Mouse (Mus musculus): ENCODE measurements around the gene Izumo3. TPM values are rescaled to one million over a fixed set of nuclear protein-coding genes. Genes with fewer than 3 reads are reported as not detected.

Izumo3 gene
- not detected for polyA plus RNA-seq (2014; fragmentation: Illumina TruSeq; extraction: RNeasy Lipid Tissue Mini Kit (QIAGEN cat#74804); ENCODE audit: low read depth, low replicate concordance)

DNA sequence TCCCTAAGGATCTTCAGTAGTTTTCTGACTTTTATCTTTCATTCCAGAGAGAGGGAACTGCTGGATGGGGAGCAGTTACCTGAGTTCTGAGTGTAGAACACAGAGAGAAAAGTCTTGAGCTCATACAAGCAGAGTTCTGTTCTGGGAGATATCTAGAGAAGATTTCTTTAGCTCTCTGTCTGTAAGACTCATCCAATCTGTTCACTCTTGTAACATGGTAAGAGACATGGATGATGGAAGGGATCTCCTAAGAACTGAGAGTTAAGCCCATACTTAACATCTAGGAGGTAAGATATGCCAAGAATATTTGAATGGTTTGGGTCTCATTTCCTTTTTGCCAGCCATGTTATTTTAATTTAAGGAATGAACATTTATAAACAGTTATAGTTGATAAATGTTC is at the start of gene Izumo3:
Gene Izumo3 (minus strand): TSS at position 101 of the 400 bp plus-strand sequence.

DNA sequence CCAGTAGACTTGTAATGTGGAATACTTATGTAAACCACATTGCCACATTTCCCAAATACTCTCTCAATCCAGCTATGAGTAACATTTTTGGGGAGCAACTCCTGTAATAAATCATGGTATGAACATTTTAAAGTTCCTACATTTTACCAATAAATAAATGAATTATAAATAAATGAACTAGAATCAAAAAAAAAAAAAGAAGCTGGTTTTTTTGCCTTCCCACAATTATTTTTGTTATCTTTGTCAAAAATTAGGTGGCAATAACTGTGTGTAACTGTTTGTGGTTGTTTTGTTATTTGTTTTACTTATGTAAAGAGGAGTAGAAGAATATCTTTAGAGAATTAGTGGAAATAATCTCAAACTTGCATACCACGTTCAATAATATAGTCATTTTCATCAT is 44.6 kb upstream of the Izumo3 start, which contains the start of gene Gm12666:
Gene Gm12666 (minus strand): TSS at position 101 of the 400 bp plus-strand sequence.

Other genes starting within 250 kb of the Izumo3 start
- not detected for gene Gm12666, start 44.5 kb upstream of the Izumo3 start, polyA plus RNA-seq (2014; fragmentation: Illumina TruSeq; extraction: RNeasy Lipid Tissue Mini Kit (QIAGEN cat#74804); ENCODE audit: low read depth, low replicate concordance)